Mouse (Mus musculus) liver, embryonic 14.5 days (tissue): ENCODE data around the gene Gm27029. TPM values are rescaled to one million over a fixed set of nuclear protein-coding genes. Genes with fewer than 3 reads are reported as not detected.

Experiments
- ATAC-seq: fragments of 200-750 bp; cut with Nextera tagmentation; 2 replicates; pipeline ENCODE4 v1.8.0; 2017; ENCODE audit warnings: moderate number of reproducible peaks, mild to moderate bottlenecking, moderate library complexity; ENCODE audit not compliant: insufficient read depth
- DNase-seq, 3 experiments: peaks; one replicate each; pipeline ENCODE4 v3.0.0-alpha.2; 2012 to 2013; ENCODE audit warnings: low read depth in 3 of 3, low spot score in 3 of 3
- H3K27ac ChIP-seq: fragments of 300-500 bp; sonication (generic); 2 replicates; pipeline ENCODE4 v1.5.1; 2014; ENCODE audit warnings: moderate library complexity, mild to moderate bottlenecking, control low read depth, inconsistent platforms
- H3K27me3 ChIP-seq: fragments of 300-500 bp; sonication (generic); 2 replicates; pipeline ENCODE4 v1.6.1; 2014; ENCODE audit warnings: mild to moderate bottlenecking, low read length, moderate library complexity; ENCODE audit not compliant: control insufficient read depth, insufficient read depth
- H3K36me3 ChIP-seq: fragments of 300-500 bp; sonication (generic); replicated peaks from 2 replicates; pipeline ENCODE4 v1.6.1; 2014; ENCODE audit warnings: low read depth; ENCODE audit not compliant: control insufficient read depth, insufficient read depth
- H3K4me1 ChIP-seq, 2 experiments: fragments of 200-500 bp in 1 of 2; fragments of 300-500 bp in 1 of 2; sonication (generic) in 1 of 2; replicated peaks; 2 replicates each; pipeline ENCODE4 v1.6.1; 2012 to 2014; ENCODE audit warnings: antibody characterized with exemption in 1 of 2, inconsistent platforms in 1 of 2, low read length in 1 of 2; ENCODE audit not compliant: control insufficient read depth in 2 of 2, insufficient read depth in 2 of 2
- H3K4me2 ChIP-seq: fragments of 300-500 bp; sonication (generic); 2 replicates; pipeline ENCODE4 v1.6.1; 2014; ENCODE audit warnings: low read depth, mild to moderate bottlenecking, control low read depth, moderate library complexity
- H3K4me3 ChIP-seq, 2 experiments: fragments of 200-500 bp in 1 of 2; fragments of 300-500 bp in 1 of 2; sonication (generic) in 1 of 2; 2 replicates each; pipeline ENCODE4 v1.5.1; 2012 to 2014; ENCODE audit warnings: low read depth in 2 of 2, low read length in 2 of 2, mild to moderate bottlenecking in 2 of 2, control low read depth in 1 of 2, inconsistent platforms in 1 of 2, moderate library complexity in 1 of 2; ENCODE audit not compliant: insufficient read depth in 1 of 2
- H3K9ac ChIP-seq: fragments of 300-500 bp; sonication (generic); replicated peaks from 2 replicates; pipeline ENCODE4 v1.6.1; 2014; ENCODE audit warnings: mild to moderate bottlenecking, control low read depth, moderate library complexity
- H3K9me3 ChIP-seq: fragments of 300-500 bp; sonication (generic); 2 replicates; pipeline ENCODE4 v1.6.1; 2016; ENCODE audit warnings: low read length, mixed read lengths; ENCODE audit not compliant: control insufficient read depth
- CTCF ChIP-seq: IDR thresholded peaks from 2 replicates; pipeline ENCODE4 v1.5.1; 2016; ENCODE audit warnings: antibody characterized with exemption, low read depth, control low read depth
- EP300 ChIP-seq: IDR thresholded peaks from 2 replicates; pipeline ENCODE4 v1.6.1; 2016; ENCODE audit warnings: antibody characterized with exemption, low read depth
- WGBS: fragments of 180-500 bp; shearing (Covaris S2); extraction: QIAGEN DNeasy Blood & Tissue Kit; methylation state at CpG from one replicate; pipeline ENCODE4 v1.1.7; 2014; ENCODE audit not compliant: insufficient replicate concordance; 5-methylcytosine and 5-hydroxymethylcytosine counted together
- microRNA-seq: library from miRNA; unstranded; fragments of <30 nt; microRNA quantifications from one replicate; pipeline ENCODE4, GENCODE M21; 2016
- polyA plus RNA-seq, 2 experiments: library from polyadenylated mRNA; depleted of rRNA in 1 of 2; stranded (reverse) in 1 of 2; unstranded in 1 of 2; fragments of >200 nt; fragmentation: Nextera tagmentation in 1 of 2; extraction: Ambion mirVana in 1 of 2; gene quantifications; 2 replicates each; pipeline versions ENCODE4 v1.2.1 to v1.2.3; 2012 to 2014

Gm27029 gene
- polyA plus RNA-seq, 2 experiments: 0.84 to 2.6 TPM

- WGBS: 66% methylated on average over 9 of the region's 9 CpGs
- DNase-seq: no peak
- H3K36me3 ChIP-seq: no peaks in the 10 kb centered on the region
- H3K4me3 ChIP-seq: no peak overlapping the region
- H3K4me1 ChIP-seq: peaks cover 2 to 22% of the 10 kb centered on the region in 2 experiments; a peak in 3 of 4 replicates
- H3K9me3 ChIP-seq: no peaks in the 10 kb centered on the region
- no peak overlapping the region for H3K9ac ChIP-seq
- ATAC-seq: no peak
- no peak overlapping the region for H3K4me2 ChIP-seq
- TF ChIP-seq EP300: no peak
- TF ChIP-seq CTCF: no peak
- no peak overlapping the region for H3K27ac ChIP-seq
- H3K27me3 ChIP-seq: no peaks in the 10 kb centered on the region
Observed at GRCm38 (mm10) chr11:101359776-101360175, 64.8 kb downstream of the Gm27029 start.

GRCm38 (mm10) chr11:101357505-101358182 lies 67.0 kb downstream of the Gm27029 start:
- no peak for TF ChIP-seq CTCF
- no peak for TF ChIP-seq EP300
- no peak overlapping the region for H3K4me2 ChIP-seq
- no peaks in the 10 kb centered on the region for H3K36me3 ChIP-seq
- H3K27ac ChIP-seq: no peak overlapping the region
- 40% methylated on average over 3 of the region's 3 CpGs for WGBS
- H3K9me3 ChIP-seq: no peaks in the 10 kb centered on the region
- no peaks in the 10 kb centered on the region for H3K27me3 ChIP-seq
- H3K4me1 ChIP-seq: 0 out of 4 replicates have a peak, but pooled peaks cover 0 to 8% of the 10 kb centered on the region in 2 experiments
- H3K4me3 ChIP-seq: no peak overlapping the region
- no peak overlapping the region for H3K9ac ChIP-seq
- no peak for ATAC-seq
- DNase-seq: no peak

Small RNA genes lying within 50 kb of the gene (microRNA-seq; reads per million reads assigned to microRNA genes)
- gene Mir6929: not detected

Other genes with a start within 250 kb of the Gm27029 start
- not detected in 2 replicates for gene Ccr10, start 249.4 kb downstream of the Gm27029 start, polyA plus RNA-seq (2012; rRNA removed)
- not detected in 2 replicates for gene Ccr10, start 249.4 kb downstream of the Gm27029 start, polyA plus RNA-seq (2014; fragmentation: Nextera tagmentation; extraction: Ambion mirVana)
- 6.8 and 8.8 TPM in 2 replicates for gene Ezh1, start 198.3 kb downstream of the Gm27029 start, polyA plus RNA-seq (2012; rRNA removed)
- 7.9 and 8.1 TPM in 2 replicates for gene Ezh1, start 198.3 kb downstream of the Gm27029 start, polyA plus RNA-seq (2014; fragmentation: Nextera tagmentation; extraction: Ambion mirVana)
- 15.1 and 17.5 TPM in 2 replicates for gene Ramp2, start 178.8 kb downstream of the Gm27029 start, polyA plus RNA-seq (2012; rRNA removed)
- 19.0 and 19.2 TPM in 2 replicates for gene Ramp2, start 178.8 kb downstream of the Gm27029 start, polyA plus RNA-seq (2014; fragmentation: Nextera tagmentation; extraction: Ambion mirVana)
- gene Vps25, start 171.1 kb downstream of the Gm27029 start, polyA plus RNA-seq (2012; rRNA removed): 35.1 and 36.3 TPM in 2 replicates
- 88.6 and 90.0 TPM in 2 replicates for gene Vps25, start 171.1 kb downstream of the Gm27029 start, polyA plus RNA-seq (2014; fragmentation: Nextera tagmentation; extraction: Ambion mirVana)
- 5.3 and 5.4 TPM in 2 replicates for gene Wnk4, start 164.2 kb downstream of the Gm27029 start, polyA plus RNA-seq (2012; rRNA removed)
- gene Wnk4, start 164.2 kb downstream of the Gm27029 start, polyA plus RNA-seq (2014; fragmentation: Nextera tagmentation; extraction: Ambion mirVana): 6.4 and 6.9 TPM in 2 replicates
- gene Cntd1, start 145.8 kb downstream of the Gm27029 start, polyA plus RNA-seq (2012; rRNA removed): 0.44 and 0.68 TPM in 2 replicates
- gene Cntd1, start 145.8 kb downstream of the Gm27029 start, polyA plus RNA-seq (2014; fragmentation: Nextera tagmentation; extraction: Ambion mirVana): 0.44 and 0.72 TPM in 2 replicates
- 58.7 and 84.8 TPM in 2 replicates for gene Coa3, start 145.7 kb downstream of the Gm27029 start, polyA plus RNA-seq (2012; rRNA removed)
- 109 and 122 TPM in 2 replicates for gene Coa3, start 145.7 kb downstream of the Gm27029 start, polyA plus RNA-seq (2014; fragmentation: Nextera tagmentation; extraction: Ambion mirVana)
- 22.7 and 60.5 TPM in 2 replicates for gene Becn1, start 122.5 kb downstream of the Gm27029 start, polyA plus RNA-seq (2012; rRNA removed)
- gene Becn1, start 122.5 kb downstream of the Gm27029 start, polyA plus RNA-seq (2014; fragmentation: Nextera tagmentation; extraction: Ambion mirVana): 86.2 and 93.6 TPM in 2 replicates
- gene Psme3, start 108.6 kb downstream of the Gm27029 start, polyA plus RNA-seq (2012; rRNA removed): 117 and 123 TPM in 2 replicates
- gene Psme3, start 108.6 kb downstream of the Gm27029 start, polyA plus RNA-seq (2014; fragmentation: Nextera tagmentation; extraction: Ambion mirVana): 135 and 152 TPM in 2 replicates
- 4.6 and 4.7 TPM in 2 replicates for gene Aoc2, start 99.7 kb downstream of the Gm27029 start, polyA plus RNA-seq (2012; rRNA removed)
- 0.97 and 1.0 TPM in 2 replicates for gene Aoc2, start 99.7 kb downstream of the Gm27029 start, polyA plus RNA-seq (2014; fragmentation: Nextera tagmentation; extraction: Ambion mirVana)
- 0.21 and 0.25 TPM in 2 replicates for gene Aoc3, start 94.2 kb downstream of the Gm27029 start, polyA plus RNA-seq (2012; rRNA removed)
- gene Aoc3, start 94.2 kb downstream of the Gm27029 start, polyA plus RNA-seq (2014; fragmentation: Nextera tagmentation; extraction: Ambion mirVana): 0.03 and 0.05 TPM in 2 replicates
- gene G6pc, start 57.2 kb downstream of the Gm27029 start, polyA plus RNA-seq (2012; rRNA removed): 0.02 TPM in 2 replicates
- 0.04 TPM in 1 of 2 replicates, not detected in the other for gene G6pc, start 57.2 kb downstream of the Gm27029 start, polyA plus RNA-seq (2014; fragmentation: Nextera tagmentation; extraction: Ambion mirVana)
- 24.7 TPM in 2 replicates for gene Aarsd1, start 7.2 kb downstream of the Gm27029 start, polyA plus RNA-seq (2012; rRNA removed)
- gene Aarsd1, start 7.2 kb downstream of the Gm27029 start, polyA plus RNA-seq (2014; fragmentation: Nextera tagmentation; extraction: Ambion mirVana): 39.7 and 42.0 TPM in 2 replicates
- gene Rundc1, start 289 bp upstream of the Gm27029 start, polyA plus RNA-seq (2012; rRNA removed): 3.4 and 3.9 TPM in 2 replicates
- gene Rundc1, start 289 bp upstream of the Gm27029 start, polyA plus RNA-seq (2014; fragmentation: Nextera tagmentation; extraction: Ambion mirVana): 2.9 and 3.0 TPM in 2 replicates
- 0.29 and 0.74 TPM in 2 replicates for gene Ptges3l, start 537 bp upstream of the Gm27029 start, polyA plus RNA-seq (2012; rRNA removed)
- 0.53 and 0.86 TPM in 2 replicates for gene Ptges3l, start 537 bp upstream of the Gm27029 start, polyA plus RNA-seq (2014; fragmentation: Nextera tagmentation; extraction: Ambion mirVana)
- 571 and 987 TPM in 2 replicates for gene Rpl27, start 17.5 kb upstream of the Gm27029 start, polyA plus RNA-seq (2012; rRNA removed)
- gene Rpl27, start 17.5 kb upstream of the Gm27029 start, polyA plus RNA-seq (2014; fragmentation: Nextera tagmentation; extraction: Ambion mirVana): 295 and 303 TPM in 2 replicates
- gene Ifi35, start 23.6 kb upstream of the Gm27029 start, polyA plus RNA-seq (2012; rRNA removed): 14.0 and 17.2 TPM in 2 replicates
- gene Ifi35, start 23.6 kb upstream of the Gm27029 start, polyA plus RNA-seq (2014; fragmentation: Nextera tagmentation; extraction: Ambion mirVana): 21.3 and 22.1 TPM in 2 replicates
- gene Rnd2, start 40.2 kb upstream of the Gm27029 start, polyA plus RNA-seq (2012; rRNA removed): 2.9 and 3.1 TPM in 2 replicates
- 1.2 and 1.4 TPM in 2 replicates for gene Rnd2, start 40.2 kb upstream of the Gm27029 start, polyA plus RNA-seq (2014; fragmentation: Nextera tagmentation; extraction: Ambion mirVana)
- 9.1 TPM in 2 replicates for gene Vat1, start 41.4 kb upstream of the Gm27029 start, polyA plus RNA-seq (2012; rRNA removed)
- 6.8 and 6.9 TPM in 2 replicates for gene Vat1, start 41.4 kb upstream of the Gm27029 start, polyA plus RNA-seq (2014; fragmentation: Nextera tagmentation; extraction: Ambion mirVana)
- 5.7 and 8.6 TPM in 2 replicates for gene Brca1, start 127.2 kb upstream of the Gm27029 start, polyA plus RNA-seq (2012; rRNA removed)
- gene Brca1, start 127.2 kb upstream of the Gm27029 start, polyA plus RNA-seq (2014; fragmentation: Nextera tagmentation; extraction: Ambion mirVana): 14.0 and 15.2 TPM in 2 replicates
- gene Nbr1, start 127.4 kb upstream of the Gm27029 start, polyA plus RNA-seq (2012; rRNA removed): 20.0 and 24.9 TPM in 2 replicates
- gene Nbr1, start 127.4 kb upstream of the Gm27029 start, polyA plus RNA-seq (2014; fragmentation: Nextera tagmentation; extraction: Ambion mirVana): 28.9 and 33.8 TPM in 2 replicates
- 5.7 and 7.3 TPM in 2 replicates for gene Tmem106a, start 157.4 kb upstream of the Gm27029 start, polyA plus RNA-seq (2012; rRNA removed)
- 5.4 and 7.5 TPM in 2 replicates for gene Tmem106a, start 157.4 kb upstream of the Gm27029 start, polyA plus RNA-seq (2014; fragmentation: Nextera tagmentation; extraction: Ambion mirVana)
- not detected in 2 replicates for gene Gm11634, start 174.5 kb upstream of the Gm27029 start, polyA plus RNA-seq (2012; rRNA removed)
- gene Gm11634, start 174.5 kb upstream of the Gm27029 start, polyA plus RNA-seq (2014; fragmentation: Nextera tagmentation; extraction: Ambion mirVana): not detected in 2 replicates
- gene Rdm1, start 202.4 kb upstream of the Gm27029 start, polyA plus RNA-seq (2012; rRNA removed): 3.8 and 5.7 TPM in 2 replicates
- gene Rdm1, start 202.4 kb upstream of the Gm27029 start, polyA plus RNA-seq (2014; fragmentation: Nextera tagmentation; extraction: Ambion mirVana): 9.4 and 10.4 TPM in 2 replicates
- 0.48 and 0.84 TPM in 2 replicates for gene Arl4d, start 240.7 kb upstream of the Gm27029 start, polyA plus RNA-seq (2012; rRNA removed)
- gene Arl4d, start 240.7 kb upstream of the Gm27029 start, polyA plus RNA-seq (2014; fragmentation: Nextera tagmentation; extraction: Ambion mirVana): 0.46 and 0.72 TPM in 2 replicates